Mouse (Mus musculus) spleen, postnatal 36 days (tissue): ENCODE measurements around the gene Lmcd1.

ENCODE experiments used
- DNase-seq, 2 experiments: peaks; one replicate each; pipeline ENCODE4 v3.0.0; 2022; ENCODE audit warnings: low spot score in 2 of 2, mixed read lengths in 1 of 2

Lmcd1 gene

DNA sequence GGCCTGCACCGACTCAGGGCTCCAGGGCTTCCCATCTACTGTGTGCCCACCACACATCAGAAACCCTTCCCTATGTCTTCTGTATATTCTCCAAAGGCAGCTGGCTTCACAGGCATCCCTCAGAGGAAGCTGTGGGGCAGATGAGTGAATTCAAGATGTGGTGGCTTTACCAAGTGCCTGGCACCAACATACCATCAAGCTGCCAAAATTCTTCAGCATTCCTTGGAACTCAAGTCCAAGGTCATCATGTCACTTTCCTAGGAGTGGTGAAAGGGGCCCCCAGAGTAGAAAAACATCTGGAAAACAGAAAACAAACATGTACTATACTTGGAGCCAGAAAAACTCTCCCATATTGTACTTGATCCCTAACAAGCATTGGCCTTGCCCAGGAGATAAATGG is 85.8 kb downstream of the Lmcd1 start:
- no peak for DNase-seq

DNA sequence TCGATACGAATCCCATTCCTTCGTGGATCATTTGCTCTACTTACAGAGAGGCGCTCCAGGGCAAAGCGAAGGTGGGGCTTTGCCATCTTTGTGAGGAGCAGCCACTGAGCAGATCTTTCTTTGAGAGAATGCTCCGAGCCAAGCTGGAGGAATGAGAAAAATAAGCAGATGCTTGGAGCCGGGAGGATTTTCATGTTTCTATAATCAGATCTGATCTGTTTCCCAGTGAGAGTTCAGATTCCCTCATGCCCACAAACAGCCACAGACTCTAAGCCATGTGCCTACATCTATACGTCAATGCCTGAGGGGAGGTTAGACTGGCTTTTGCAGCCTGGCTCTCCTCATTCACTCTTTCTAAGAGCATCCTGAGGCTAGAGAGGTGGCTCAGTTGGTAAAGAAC is 87.1 kb downstream of the Lmcd1 start:
- no peak for DNase-seq

DNA sequence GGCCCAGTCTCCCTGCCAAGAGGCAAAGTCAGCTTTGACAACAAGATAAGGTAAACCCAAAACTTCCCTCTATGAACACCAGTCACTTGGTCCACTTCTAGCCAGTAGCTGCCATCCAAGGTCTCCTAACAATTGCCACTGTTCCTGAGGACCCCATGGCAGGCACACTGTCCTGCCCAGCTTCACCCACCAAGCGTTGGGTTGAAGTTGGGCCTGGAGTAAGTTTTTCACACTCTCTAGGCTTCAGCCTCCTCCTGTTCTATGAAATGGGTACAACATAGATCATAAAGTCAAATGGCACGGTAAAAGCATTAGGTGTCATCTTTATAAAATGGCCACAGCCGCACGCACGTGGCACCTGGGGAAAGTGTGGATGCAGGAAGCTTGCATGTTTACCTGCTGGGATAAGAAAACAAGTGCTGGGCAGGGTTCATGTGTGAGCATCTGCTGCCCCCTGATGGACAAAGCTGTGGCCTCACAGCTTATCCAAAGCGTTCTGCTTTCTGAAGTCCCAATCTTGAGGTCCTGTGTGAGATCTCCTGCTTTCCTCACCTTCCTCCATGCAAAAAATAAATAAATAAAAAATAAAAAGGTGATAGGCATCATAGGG is 88.9 kb downstream of the Lmcd1 start:
- peak in 1 of 2 experiments; percentile 5 for DNase-seq

DNA sequence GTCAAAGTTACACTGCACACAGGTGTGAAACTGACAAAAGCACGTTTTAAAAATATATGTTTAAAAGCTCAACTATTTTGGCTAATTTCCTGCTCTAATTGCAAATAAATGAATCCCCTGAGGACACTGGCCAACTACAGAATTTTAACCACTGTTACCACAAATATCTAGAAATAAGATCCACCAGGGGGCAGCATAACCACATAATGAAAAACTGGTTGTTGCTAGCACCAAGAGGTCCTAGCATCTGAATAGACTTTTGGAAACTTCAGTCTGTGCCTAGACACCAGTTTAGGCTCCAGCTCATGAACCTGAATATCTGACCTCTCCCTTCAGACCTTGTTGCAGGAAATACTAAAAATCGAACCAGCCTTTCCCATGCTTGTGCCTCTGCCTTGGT is 91.0 kb downstream of the Lmcd1 start:
- DNase-seq = peak in 1 of 2 experiments; percentile 11

DNA sequence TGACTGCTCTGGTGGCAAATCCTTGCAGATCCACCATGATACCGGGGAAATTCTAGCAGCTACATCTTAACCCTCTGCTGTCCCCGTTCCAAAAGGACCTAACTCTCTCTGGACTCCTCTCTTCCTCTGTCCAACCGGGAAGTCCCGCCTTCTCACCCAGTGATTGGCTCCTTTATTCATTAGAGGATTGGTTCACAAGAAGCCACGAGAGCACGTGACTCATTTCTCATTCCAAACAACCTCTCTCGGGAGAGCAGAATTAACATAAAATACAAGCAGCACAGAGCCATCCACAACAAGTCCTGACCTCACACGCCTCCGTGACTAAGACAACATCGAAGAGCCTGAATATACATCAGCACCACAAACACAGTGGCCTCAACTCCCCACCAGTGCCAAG is 91.7 kb downstream of the Lmcd1 start:
- no peak for DNase-seq

DNA sequence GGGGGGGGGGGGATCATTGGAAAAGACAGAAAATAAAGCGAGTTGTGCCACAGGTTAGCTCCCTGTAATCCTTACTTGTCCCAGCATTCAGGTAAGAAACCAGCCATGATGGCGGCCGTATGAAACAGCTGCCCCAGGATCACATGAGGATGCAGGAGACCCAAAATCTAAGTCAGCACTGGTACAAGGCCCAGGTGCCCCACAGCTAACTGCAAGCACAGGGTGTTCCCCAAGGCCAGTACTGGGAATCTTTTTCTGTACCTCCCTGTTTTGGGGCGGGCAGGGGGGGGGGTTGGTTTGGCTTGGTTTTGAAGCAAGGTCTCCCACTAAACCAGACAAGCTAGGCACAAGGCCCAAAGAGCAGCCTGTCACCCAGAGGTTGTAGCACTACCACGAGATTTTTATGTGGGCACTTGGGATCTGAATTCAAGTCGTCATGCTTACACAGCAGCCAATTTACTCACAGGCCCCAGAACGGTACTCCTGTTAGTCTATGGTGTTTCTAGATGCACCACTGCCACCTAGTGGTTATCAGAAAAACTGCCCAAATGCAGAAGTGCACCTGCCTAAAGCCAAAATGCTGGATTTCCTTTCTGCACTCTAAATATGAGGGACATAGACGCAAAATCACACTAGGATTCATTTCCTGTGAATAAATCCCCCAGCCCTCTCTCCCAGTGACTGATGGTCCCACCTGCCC is 100.5 kb downstream of the Lmcd1 start:
- peak in 1 of 2 experiments; percentile 5 for DNase-seq

DNA sequence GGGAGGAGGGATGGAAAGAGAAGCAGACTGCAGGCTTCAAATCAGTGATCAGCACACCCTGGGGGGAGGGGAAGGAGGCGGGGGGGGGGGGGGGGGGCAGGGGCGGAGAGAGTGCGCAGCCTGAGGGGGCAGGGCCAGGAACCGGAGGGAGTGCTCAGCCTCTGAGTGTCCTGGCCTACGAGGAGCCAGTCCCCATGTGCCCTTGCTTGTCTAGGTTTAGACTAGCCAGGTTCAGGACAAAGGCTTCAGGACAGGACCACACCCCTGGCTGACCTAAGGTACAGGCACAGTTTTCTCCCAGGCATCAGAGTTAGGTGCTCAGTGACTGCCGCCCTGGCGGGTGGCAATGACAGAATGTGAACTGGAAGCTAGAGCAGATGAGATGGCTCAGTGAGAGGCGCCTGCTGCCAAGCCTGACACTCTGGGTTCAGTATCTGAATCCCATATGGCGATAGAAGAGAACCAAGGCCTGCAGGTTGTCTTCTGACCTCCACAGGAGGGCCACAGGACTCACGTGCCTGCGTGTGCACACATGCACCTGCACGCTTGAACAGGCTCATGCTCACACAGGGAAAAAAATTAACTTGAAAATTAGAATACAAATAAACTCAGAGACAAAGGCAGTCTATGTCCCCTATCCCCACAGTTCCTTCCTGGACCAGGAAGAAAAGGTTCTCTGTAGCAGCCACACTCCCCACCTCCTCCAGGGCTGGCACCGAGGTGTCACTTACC is 102.3 kb downstream of the Lmcd1 start:
- DNase-seq = no peak

DNA sequence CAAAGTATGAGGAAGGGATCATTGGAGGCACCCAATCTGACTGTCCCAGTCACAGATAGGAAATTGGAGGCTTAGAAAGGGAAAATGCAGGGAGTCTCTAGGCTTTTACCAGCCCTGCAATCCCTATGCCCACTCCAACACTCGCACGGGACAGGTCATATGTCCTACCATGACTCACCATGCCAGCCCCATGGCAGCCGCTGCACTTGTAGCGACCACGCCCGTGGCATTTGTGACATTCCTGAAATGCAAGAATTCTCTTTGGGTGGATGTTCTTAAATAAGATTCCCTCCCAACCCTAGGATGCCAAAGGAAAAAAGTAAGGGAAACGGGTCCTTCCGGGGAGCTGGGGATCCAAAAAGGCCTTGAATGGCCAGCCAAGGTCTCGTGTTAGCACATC is 105.5 kb downstream of the Lmcd1 start:
- no peak for DNase-seq
